In genomic region chr7:109959716-109960612, GRCm38 (mm10) we compare ENCODE assay signal across 7 mouse cellular contexts. TPM values are rescaled to one million over a fixed set of nuclear protein-coding genes. Genes with fewer than 3 reads are reported as not detected.
DNase-seq lines count a peak whose midpoint lies in the region; ATAC-seq lines count a peak whose summit lies in the region.

Dennd5a (minus strand) TSS chr7:109960470.

- H3K4me1 ChIP-seq in embryonic facial prominence, embryonic 10.5 days, result peaks cover 43% of the 10 kb centered on the region
- H3K4me1 ChIP-seq in limb, embryonic 12.5 days (replicated peaks), result peaks cover 35% of the 10 kb centered on the region
- H3K4me1 ChIP-seq in midbrain, embryonic 14.5 days (ENCODE audit: control insufficient read depth, insufficient read depth, low read length), result peaks cover 33% of the 10 kb centered on the region

- H3K27ac ChIP-seq in embryonic facial prominence, embryonic 10.5 days (replicated peaks), result peak within 1 kb of the TSS; percentile 95
- peak within 1 kb of the TSS; percentile 93 for H3K27ac ChIP-seq in limb, embryonic 12.5 days
- H3K27ac ChIP-seq in midbrain, embryonic 14.5 days (replicated peaks; ENCODE audit: low read depth, low read length), result peak within 1 kb of the TSS; percentile 93

- 1% methylated on average over 107 of the region's 107 CpGs for WGBS in embryonic facial prominence, embryonic 10.5 days
- under 1% methylated on average over 103 of the region's 107 CpGs for whole genome bisulfite sequencing in limb, embryonic 12.5 days
- under 1% methylated on average over 79 of the region's 107 CpGs for WGBS in midbrain, embryonic 14.5 days

- 0 out of 2 replicates have a peak, but pooled peaks cover 9% of the 10 kb centered on the region for H3K27me3 ChIP-seq in embryonic facial prominence, embryonic 10.5 days (replicated peaks; ENCODE audit: low read depth, poor library complexity, severe bottlenecking)
- H3K27me3 ChIP-seq in limb, embryonic 12.5 days, result no peaks in the 10 kb centered on the region
- no peaks in the 10 kb centered on the region for H3K27me3 ChIP-seq in midbrain, embryonic 14.5 days (ENCODE audit: control insufficient read depth, insufficient read depth, low read length)

- H3K4me3 ChIP-seq in embryonic facial prominence, embryonic 10.5 days, result peak within 1 kb of the TSS; percentile 93
- H3K4me3 ChIP-seq in limb, embryonic 12.5 days (replicated peaks), result peak within 1 kb of the TSS; percentile 87
- H3K4me3 ChIP-seq in midbrain, embryonic 14.5 days (replicated peaks; ENCODE audit: low read depth, low read length), result peak within 1 kb of the TSS; percentile 72

- H3K36me3 ChIP-seq in embryonic facial prominence, embryonic 10.5 days (replicated peaks), result no peaks in the 10 kb centered on the region
- no peaks in the 10 kb centered on the region for H3K36me3 ChIP-seq in limb, embryonic 12.5 days
- no peaks in the 10 kb centered on the region for H3K36me3 ChIP-seq in midbrain, embryonic 14.5 days (ENCODE audit: control insufficient read depth, insufficient read depth, low read length)

- ATAC-seq in limb, embryonic 12.5 days (ENCODE audit: insufficient number of reproducible peaks, insufficient read depth, low FRiP score, low TSS enrichment, low read depth), result peak; percentile 92
- peak; percentile 95 for ATAC-seq in midbrain, embryonic 14.5 days (ENCODE audit: low FRiP score, low TSS enrichment)

- H3K9ac ChIP-seq in limb, embryonic 12.5 days (replicated peaks), result peak within 1 kb of the TSS; percentile 95
- peak within 1 kb of the TSS; percentile 88 for H3K9ac ChIP-seq in midbrain, embryonic 14.5 days (replicated peaks; ENCODE audit: low read length)

- no peaks in the 10 kb centered on the region for H3K9me3 ChIP-seq in embryonic facial prominence, embryonic 10.5 days
- no peaks in the 10 kb centered on the region for H3K9me3 ChIP-seq in limb, embryonic 12.5 days
- H3K9me3 ChIP-seq in midbrain, embryonic 14.5 days (ENCODE audit: control insufficient read depth, low read length), result no peaks in the 10 kb centered on the region

- peak within 1 kb of the TSS; percentile 87 for H3K4me2 ChIP-seq in limb, embryonic 12.5 days
- H3K4me2 ChIP-seq in midbrain, embryonic 14.5 days (ENCODE audit: low read length), result peak within 1 kb of the TSS; percentile 87

- DNase-seq in adrenal gland, postnatal 14 days, result peak; percentile 90
- peak; percentile 92 for DNase-seq in embryonic facial prominence, embryonic 10.5 days (ENCODE audit: low spot score)
- peak; percentile 99 for DNase-seq in heart, adult 11 months
- DNase-seq in kidney, adult 11 months, result peak; percentile 70
- DNase-seq in midbrain, embryonic 14.5 days, result peak; percentile 95
- DNase-seq in spleen, adult 18-20 months, result peak; percentile 53 to 63

RNA-seq across cellular contexts. Expression of gene Dennd5a, which starts in this region (rescaled TPM):
- 128 and 133 TPM in 2 replicates for total RNA-seq in adrenal gland, postnatal 14 days (2021)
- 28.2 and 33.3 TPM in 2 replicates for polyA plus RNA-seq in embryonic facial prominence, embryonic 10.5 days (2016; fragmentation: Nextera tagmentation; extraction: Ambion mirVana)
- polyA plus RNA-seq in limb, embryonic 12.5 days (2016; fragmentation: Nextera tagmentation; extraction: Ambion mirVana), result 40.7 and 48.4 TPM in 2 replicates
- 54.6 and 57.2 TPM in 2 replicates for polyA plus RNA-seq in midbrain, embryonic 14.5 days (2014; fragmentation: Nextera tagmentation; extraction: Ambion mirVana)

Comparison
In these comparisons a context has a peak if more than half of its experiments do, and no peak if none do; other contexts are left out.
1. Peak in every context shown above with its lines: DNase-seq, ATAC-seq, H3K4me3 ChIP-seq and H3K27ac ChIP-seq.